Mouse (Mus musculus): Measurements from ENCODE around the gene Gpr137. TPM values are rescaled to one million over a fixed set of nuclear protein-coding genes. Genes with fewer than 3 reads are reported as not detected.

Gene Gpr137
- total and polyA plus RNA-seq, 2 experiments from 2014 or later: 68.7 to 122 TPM

- no peaks in the 10 kb centered on the region for H3K36me3 ChIP-seq (ENCODE audit: insufficient read depth, low read length)
- H3K4me1 ChIP-seq (ENCODE audit: insufficient read depth, low read length): no peaks in the 10 kb centered on the region
- ATAC-seq (no peak), DNase-seq (ENCODE audit: low spot score) (no peak)
- peak overlapping the region; percentile 52 for H3K4me2 ChIP-seq (ENCODE audit: low read depth, low read length)
- peak overlapping the region; percentile 41 for H3K4me3 ChIP-seq (ENCODE audit: low read length)
- WGBS: 17% methylated on average over 15 of the region's 15 CpGs
- no peaks in the 10 kb centered on the region for H3K9me3 ChIP-seq (ENCODE audit: low read length)
- no peak for TF ChIP-seq CTCF (IDR thresholded peaks at IDR 0.05; ENCODE audit: low read depth)
- peak overlapping the region; percentile 35; the same call in 1 of the 2 replicates for H3K9ac ChIP-seq (replicated peaks; ENCODE audit: low read length)
- H3K27me3 ChIP-seq (ENCODE audit: insufficient read depth, low read length): 0 out of 2 replicates have a peak, but pooled peaks cover 3% of the 10 kb centered on the region
- H3K27ac ChIP-seq: no peak overlapping the region
Measured at GRCm38 (mm10) chr19:6968491-6969271, 26.4 kb upstream of the Gpr137 start.

GRCm38 (mm10) chr19:6956461-6956860 is 14.2 kb upstream of the Gpr137 start:
- Histone ChIP-seq H3K27me3 (ENCODE audit: insufficient read depth, low read length) (no peaks in the 10 kb centered on the region), H3K4me3 (ENCODE audit: low read length) (no peak overlapping the region), H3K9me3 (ENCODE audit: low read length) (no peaks in the 10 kb centered on the region), H3K4me1 (ENCODE audit: insufficient read depth, low read length) (peaks cover 14% of the 10 kb centered on the region), H3K4me2 (ENCODE audit: low read depth, low read length) (no peak overlapping the region), H3K27ac (no peak overlapping the region), H3K9ac (replicated peaks; ENCODE audit: low read length) (no peak overlapping the region), H3K36me3 (ENCODE audit: insufficient read depth, low read length) (0 out of 2 replicates have a peak, but pooled peaks cover 4% of the 10 kb centered on the region)
- TF ChIP-seq CTCF (IDR thresholded peaks at IDR 0.05; ENCODE audit: low read depth): no peak
- DNase-seq (ENCODE audit: low spot score) (no peak), ATAC-seq (no peak)
- WGBS: 86% methylated on average over 10 of the region's 10 CpGs

DNA sequence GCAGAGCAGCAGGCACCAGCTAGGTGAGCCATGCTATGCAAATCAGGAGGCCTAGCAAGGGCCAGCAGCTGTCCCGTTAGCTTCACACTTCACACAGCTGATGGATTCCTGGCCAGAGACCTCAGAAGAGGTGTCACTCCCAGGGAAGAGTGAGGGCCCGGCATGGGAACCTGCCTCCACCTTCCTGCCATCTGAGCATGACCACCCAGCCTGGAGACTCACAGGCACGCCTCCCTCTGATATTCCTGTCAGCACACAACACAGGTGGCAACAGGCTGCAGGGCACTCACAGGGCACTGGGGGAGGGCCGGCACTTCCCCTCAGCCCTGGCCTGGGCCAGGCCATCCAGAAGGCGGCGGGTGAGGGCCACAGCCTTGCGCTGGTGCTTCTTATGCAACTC is 13.1 kb upstream of the Gpr137 start:
- H3K9me3 ChIP-seq (ENCODE audit: low read length): no peaks in the 10 kb centered on the region
- H3K4me1 ChIP-seq (ENCODE audit: insufficient read depth, low read length): peaks cover 14% of the 10 kb centered on the region
- ATAC-seq (no peak), DNase-seq (ENCODE audit: low spot score) (no peak)
- H3K27ac ChIP-seq: no peak overlapping the region
- no peak overlapping the region for H3K4me3 ChIP-seq (ENCODE audit: low read length)
- WGBS: 81% methylated on average over 7 of the region's 7 CpGs
- 0 out of 2 replicates have a peak, but pooled peaks cover 4% of the 10 kb centered on the region for H3K36me3 ChIP-seq (ENCODE audit: insufficient read depth, low read length)
- no peak for TF ChIP-seq CTCF (IDR thresholded peaks at IDR 0.05; ENCODE audit: low read depth)
- H3K9ac ChIP-seq (replicated peaks; ENCODE audit: low read length): no peak overlapping the region
- H3K4me2 ChIP-seq (ENCODE audit: low read depth, low read length): no peak overlapping the region
- no peaks in the 10 kb centered on the region for H3K27me3 ChIP-seq (ENCODE audit: insufficient read depth, low read length)

- ATAC-seq (no peak), DNase-seq (ENCODE audit: low spot score) (no peak)
- Histone ChIP-seq H3K27me3 (ENCODE audit: insufficient read depth, low read length) (no peaks in the 10 kb centered on the region), H3K27ac (no peak overlapping the region), H3K36me3 (ENCODE audit: insufficient read depth, low read length) (0 out of 2 replicates have a peak, but pooled peaks cover 4% of the 10 kb centered on the region), H3K4me3 (ENCODE audit: low read length) (no peak overlapping the region), H3K9me3 (ENCODE audit: low read length) (no peaks in the 10 kb centered on the region), H3K4me1 (ENCODE audit: insufficient read depth, low read length) (peaks cover 14% of the 10 kb centered on the region), H3K4me2 (ENCODE audit: low read depth, low read length) (no peak overlapping the region), H3K9ac (replicated peaks; ENCODE audit: low read length) (no peak overlapping the region)
- peak; percentile 42 for TF ChIP-seq CTCF (IDR thresholded peaks at IDR 0.05; ENCODE audit: low read depth)
- WGBS: 53% methylated on average over 9 of the region's 9 CpGs
Measured at GRCm38 (mm10) chr19:6954046-6954445, 11.8 kb upstream of the Gpr137 start.

DNA sequence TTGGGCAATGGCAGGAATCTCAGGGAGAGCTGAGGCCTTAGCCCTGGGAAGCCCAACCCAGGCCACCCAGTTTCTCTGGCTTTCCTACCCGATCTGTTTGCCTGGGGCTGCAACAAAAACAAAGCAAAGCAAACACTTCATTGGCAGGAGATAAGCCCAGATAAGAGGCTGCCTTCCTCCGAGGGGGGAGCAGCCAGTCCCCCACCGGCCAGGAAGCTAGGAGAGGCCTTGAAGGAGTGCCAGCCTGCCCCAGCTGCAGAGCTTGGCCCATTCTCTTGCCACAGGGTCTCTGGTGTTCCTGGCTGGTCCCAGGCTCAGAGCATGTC is 10.4 kb upstream of the Gpr137 start:
- no peak for TF ChIP-seq CTCF (IDR thresholded peaks at IDR 0.05; ENCODE audit: low read depth)
- H3K27ac ChIP-seq: peak overlapping the region; percentile 91; the same call in 1 of the 2 replicates
- H3K4me2 ChIP-seq (ENCODE audit: low read depth, low read length): peak overlapping the region; percentile 99
- peaks cover 14% of the 10 kb centered on the region for H3K4me1 ChIP-seq (ENCODE audit: insufficient read depth, low read length)
- no peaks in the 10 kb centered on the region for H3K9me3 ChIP-seq (ENCODE audit: low read length)
- 15% methylated on average over 3 of the region's 3 CpGs for WGBS
- no peaks in the 10 kb centered on the region for H3K27me3 ChIP-seq (ENCODE audit: insufficient read depth, low read length)
- ATAC-seq (no peak), DNase-seq (ENCODE audit: low spot score) (no peak)
- H3K36me3 ChIP-seq (ENCODE audit: insufficient read depth, low read length): 0 out of 2 replicates have a peak, but pooled peaks cover 4% of the 10 kb centered on the region
- peak overlapping the region; percentile 61; the same call in 1 of the 2 replicates for H3K4me3 ChIP-seq (ENCODE audit: low read length)
- peak overlapping the region; percentile 59; the same call in 1 of the 2 replicates for H3K9ac ChIP-seq (replicated peaks; ENCODE audit: low read length)

- H3K27ac ChIP-seq: peak overlapping the region; percentile 91
- DNase-seq (ENCODE audit: low spot score): peak; percentile 73
- H3K4me1 ChIP-seq (ENCODE audit: insufficient read depth, low read length): peaks cover 14% of the 10 kb centered on the region
- 0 out of 2 replicates have a peak, but pooled peaks cover 4% of the 10 kb centered on the region for H3K36me3 ChIP-seq (ENCODE audit: insufficient read depth, low read length)
- 2% methylated on average over 31 of the region's 31 CpGs for WGBS
- peak; percentile 48 for ATAC-seq
- no peaks in the 10 kb centered on the region for H3K9me3 ChIP-seq (ENCODE audit: low read length)
- H3K4me3 ChIP-seq (ENCODE audit: low read length): peak overlapping the region; percentile 61
- no peak for TF ChIP-seq CTCF (IDR thresholded peaks at IDR 0.05; ENCODE audit: low read depth)
- H3K9ac ChIP-seq (replicated peaks; ENCODE audit: low read length): peak overlapping the region; percentile 59
- H3K4me2 ChIP-seq (ENCODE audit: low read depth, low read length): peak overlapping the region; percentile 99
- H3K27me3 ChIP-seq (ENCODE audit: insufficient read depth, low read length): no peaks in the 10 kb centered on the region
Measured at GRCm38 (mm10) chr19:6951994-6952711, 9.9 kb upstream of the Gpr137 start.
